Mouse (Mus musculus): ENCODE data around the gene Ptpn13.

Ptpn13 gene

GRCm38 (mm10) chr5:103647320-103647719, 222.3 kb downstream of the Ptpn13 start:
- no peak for DNase-seq (ENCODE audit: low read depth)

Measured in c-Kit-positive CD71-negative TER-119-negative erythroid progenitor cells, embryonic 14.5 days (primary cell).